Mouse (Mus musculus) regulatory T cell (primary cell): Measurements from ENCODE around the gene Cobll1.

ENCODE experiments used
- in situ Hi-C: fragments of 300-600 bp; cut with MboI, MseI; formaldehyde crosslinking; loops from one replicate; pipeline ENCODE4 v1.15.1; 2025; ENCODE audit warnings: high pct_unique_total_duplicates

Gene Cobll1

DNA sequence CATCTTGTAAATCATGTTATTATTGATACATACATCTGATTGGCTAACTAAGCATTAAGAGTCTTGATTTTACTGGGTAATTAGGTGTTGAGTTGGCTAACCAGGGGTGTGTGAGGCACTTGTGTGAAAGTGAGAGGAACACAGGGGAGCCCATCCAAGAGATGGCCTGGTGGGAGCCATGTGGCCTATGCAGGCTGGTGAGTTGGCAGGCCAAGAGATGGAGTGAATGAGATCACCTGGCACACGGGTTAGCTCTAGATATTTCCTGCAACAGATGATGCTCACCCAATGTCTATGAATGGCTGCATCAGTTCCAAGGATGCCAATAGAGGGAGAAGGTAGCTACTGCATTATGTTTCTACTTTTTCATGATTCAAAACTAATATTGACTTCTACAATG, 139.2 kb downstream of the Cobll1 start:
- in situ Hi-C loops = no loop called here

- in situ Hi-C loops = no loop called here
Measured at GRCm38 (mm10) chr2:65095571-65095970, 143.6 kb downstream of the Cobll1 start.

- in situ Hi-C loops = no loop called here
Measured at GRCm38 (mm10) chr2:65093990-65094389, 145.2 kb downstream of the Cobll1 start.

DNA sequence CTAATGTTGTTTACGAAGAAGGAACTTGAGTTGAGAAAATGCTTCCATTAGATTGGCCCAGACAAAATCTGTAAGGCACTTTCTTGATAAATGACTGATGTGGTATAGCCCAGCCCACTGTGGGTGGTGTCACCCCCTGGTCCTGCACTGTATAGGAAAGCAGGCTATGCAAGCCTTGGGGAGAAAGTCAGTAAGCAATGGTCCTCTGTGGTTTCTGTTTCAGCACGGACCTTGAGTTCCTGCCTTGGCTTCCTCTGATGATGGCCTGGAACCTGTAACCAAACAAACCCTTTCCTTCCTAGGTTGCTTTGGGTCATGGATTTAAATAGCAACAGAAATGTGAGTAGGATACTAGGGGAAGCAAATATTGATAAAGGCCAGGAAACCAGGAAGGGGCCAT, 148.2 kb downstream of the Cobll1 start:
- in situ Hi-C loops = no loop called here

GRCm38 (mm10) chr2:65087197-65087596, 152.0 kb downstream of the Cobll1 start:
- in situ Hi-C loops = no loop called here

DNA sequence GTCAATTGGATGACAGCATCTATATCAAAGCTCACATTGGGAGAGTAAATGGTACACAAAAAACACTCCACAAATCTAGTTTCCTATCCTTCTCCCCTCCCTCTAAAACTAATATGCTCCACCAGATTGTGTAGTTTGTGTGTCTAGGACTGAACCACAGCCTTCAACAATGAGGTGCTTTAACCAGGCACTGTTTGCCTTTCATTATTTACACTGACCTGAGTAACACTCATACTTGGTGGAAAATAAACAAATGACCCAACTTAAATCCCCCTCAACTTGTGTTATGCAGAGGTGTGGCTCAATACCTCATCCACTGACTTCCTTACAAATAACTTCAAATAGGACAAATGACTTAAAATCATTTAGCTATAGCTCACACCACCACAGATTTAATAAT, 155.8 kb downstream of the Cobll1 start:
- in situ Hi-C loops = no loop called here

DNA sequence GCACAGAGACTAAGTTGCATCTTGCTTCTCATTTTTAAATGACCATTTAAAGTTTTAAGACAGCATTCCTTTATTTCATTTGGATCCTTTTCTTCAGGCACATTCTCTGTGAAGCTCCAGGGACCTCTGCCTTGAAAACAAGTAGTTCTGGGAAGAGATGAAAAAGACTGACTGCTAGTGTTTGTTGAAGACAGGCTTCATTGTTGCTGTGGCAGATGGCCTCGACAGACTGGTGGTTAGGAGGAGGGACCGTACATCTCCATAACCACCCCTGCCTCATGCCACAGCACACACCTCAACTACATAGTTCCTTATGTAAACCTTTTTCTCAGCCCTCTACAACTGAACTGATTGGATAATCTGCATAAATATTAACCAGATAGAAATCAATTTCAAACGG, 161.7 kb downstream of the Cobll1 start:
- in situ Hi-C loops = no loop called here

GRCm38 (mm10) chr2:65075840-65076239, 163.4 kb downstream of the Cobll1 start:
- in situ Hi-C loops = no loop called here

GRCm38 (mm10) chr2:65075431-65075830, 163.8 kb downstream of the Cobll1 start:
- in situ Hi-C loops = no loop called here

DNA sequence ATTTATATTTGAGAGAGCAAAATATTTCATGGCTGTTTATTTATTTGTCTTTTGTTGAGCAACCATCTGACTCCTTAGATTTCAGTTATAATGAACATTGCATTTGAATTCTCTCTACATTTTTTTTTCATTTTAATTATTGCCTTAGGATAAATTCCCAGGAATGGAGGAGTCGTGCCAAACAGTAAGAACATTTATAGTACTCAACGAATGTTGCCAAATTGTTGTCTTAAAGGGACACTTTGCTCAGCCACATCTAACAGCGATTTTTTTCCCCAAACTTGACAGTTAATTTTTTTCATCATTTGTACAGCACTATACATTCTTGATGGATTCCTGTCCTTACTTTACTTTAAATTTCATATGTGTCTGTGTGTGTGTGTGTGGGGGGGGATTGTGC, 167.0 kb downstream of the Cobll1 start:
- in situ Hi-C loops = no loop called here

- in situ Hi-C loops = no loop called here
Measured at GRCm38 (mm10) chr2:65053764-65054163, 185.4 kb downstream of the Cobll1 start.

DNA sequence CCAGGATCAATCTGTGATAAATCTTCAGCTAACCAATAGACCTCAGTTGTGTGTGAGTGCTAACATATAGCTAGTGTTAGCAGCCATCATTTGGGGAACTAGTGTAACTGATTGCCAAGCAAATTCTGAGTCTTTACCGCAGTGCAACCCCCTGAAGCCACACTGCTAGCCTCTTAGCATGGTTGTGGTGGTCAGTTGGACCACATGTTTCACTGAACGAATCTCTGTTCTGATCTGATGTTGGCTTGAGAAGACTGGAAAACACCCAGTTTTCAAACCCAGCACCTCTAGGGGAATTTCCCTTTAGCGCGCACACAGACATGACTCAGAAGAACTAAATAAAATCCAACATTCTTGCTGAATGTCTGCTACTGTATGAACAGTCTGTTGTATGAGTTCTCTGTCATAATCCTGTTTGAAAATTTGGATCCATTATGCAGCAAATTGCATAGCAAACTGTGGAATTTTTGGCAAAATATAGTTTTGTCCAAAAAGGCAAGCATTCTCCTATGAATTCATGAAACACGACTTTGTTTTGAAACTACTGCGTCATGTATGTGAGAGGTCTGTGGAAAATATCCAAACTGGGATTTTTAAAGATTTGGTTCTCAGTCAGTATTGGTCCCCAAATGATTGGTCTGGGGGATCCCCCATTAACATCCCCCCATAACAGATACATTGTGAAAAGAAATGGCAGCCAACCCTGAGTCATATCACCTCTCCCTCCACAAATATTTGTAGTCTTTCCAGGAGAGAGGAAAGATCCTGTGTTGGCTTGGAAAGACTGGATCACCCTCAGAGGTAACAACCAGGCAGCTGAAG, 186.8 kb downstream of the Cobll1 start:
- in situ Hi-C loops = no loop called here

DNA sequence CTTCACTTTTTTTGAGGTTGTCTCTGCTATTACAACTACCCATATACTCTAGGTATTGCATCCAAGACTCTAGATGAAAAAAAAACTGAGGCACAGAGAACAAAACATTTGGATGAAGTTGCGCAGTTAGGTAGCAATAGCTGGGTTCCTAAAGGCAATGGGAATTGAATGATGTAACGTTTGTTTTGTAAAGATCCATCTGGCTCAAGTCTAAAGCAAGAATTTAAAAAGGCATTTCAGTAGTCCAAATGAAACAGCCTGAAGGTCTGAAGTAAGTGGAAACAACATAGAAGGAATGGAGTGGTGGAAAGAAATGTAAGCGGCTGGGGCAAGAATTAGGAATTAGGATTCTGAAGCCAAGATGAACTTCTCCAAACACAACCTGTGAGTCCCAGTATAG, 188.4 kb downstream of the Cobll1 start:
- in situ Hi-C loops = no loop called here

DNA sequence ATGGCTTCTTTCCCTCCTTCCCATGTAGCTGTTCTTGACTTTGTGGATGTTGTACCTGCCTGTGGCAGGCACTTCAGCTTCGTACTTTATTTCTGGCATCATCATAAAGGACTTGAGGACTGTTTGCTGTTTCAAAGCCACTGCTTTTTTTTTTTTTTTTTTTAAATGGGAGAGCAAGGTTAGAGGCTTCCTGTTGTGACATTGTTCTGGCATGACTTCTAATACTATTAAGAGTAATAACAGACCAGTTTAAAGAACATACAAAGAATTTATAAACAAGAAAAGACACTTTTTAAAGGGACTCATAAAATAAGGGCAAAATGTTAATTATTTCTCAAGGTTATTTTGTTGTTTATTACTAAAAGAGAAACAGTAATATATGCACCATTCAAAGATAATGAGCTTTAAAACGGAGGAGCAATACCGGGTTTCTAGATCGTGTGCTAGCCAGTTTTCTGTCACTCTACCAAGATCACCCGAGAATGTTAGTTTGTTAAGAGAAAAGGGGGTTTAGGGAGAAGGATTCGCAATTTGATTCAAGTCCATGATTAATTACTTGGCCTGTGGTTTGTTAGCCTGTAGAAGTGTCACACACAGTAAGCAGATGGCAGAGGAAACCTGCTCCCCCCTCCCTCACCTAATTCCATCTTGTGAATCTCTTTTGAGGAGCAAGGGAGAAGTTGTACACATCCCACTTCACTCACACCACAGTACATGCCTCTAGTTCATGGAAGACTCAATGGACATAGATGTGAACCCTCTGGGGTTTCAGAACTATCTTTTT, 190.8 kb downstream of the Cobll1 start:
- in situ Hi-C loops = no loop called here
